Mouse (Mus musculus) G1E (cell line): ENCODE data around the gene Olfr1008.

Experiments used
- CTCF ChIP-seq: IDR thresholded peaks from 2 replicates; pipeline ENCODE4 v1.5.1; 2012; ENCODE audit warnings: low read depth, low read length, inconsistent platforms, mixed read lengths
- GATA1 ChIP-seq: IDR thresholded peaks from 2 replicates; pipeline ENCODE4 v1.6.1; 2012; ENCODE audit warnings: borderline replicate concordance, low read length, inconsistent platforms, mixed read lengths

GRCm38 (mm10) chr2:85711159-85711558, 21.9 kb downstream of the Olfr1008 start:
- TF ChIP-seq CTCF: no peak
- no peak for TF ChIP-seq GATA1
